Mouse (Mus musculus) liver, embryonic 14.5 days (tissue): ENCODE results near the gene Pklr. TPM values are rescaled to one million over a fixed set of nuclear protein-coding genes. Genes with fewer than 3 reads are reported as not detected.

Source experiments
- ATAC-seq: fragments of 200-750 bp; cut with Nextera tagmentation; 2 replicates; pipeline ENCODE4 v1.8.0; 2017; ENCODE audit warnings: moderate number of reproducible peaks, mild to moderate bottlenecking, moderate library complexity; ENCODE audit not compliant: insufficient read depth
- DNase-seq, 3 experiments: peaks; one replicate each; pipeline ENCODE4 v3.0.0-alpha.2; 2012 to 2013; ENCODE audit warnings: low read depth in 3 of 3, low spot score in 3 of 3
- H3K27ac ChIP-seq: fragments of 300-500 bp; sonication (generic); 2 replicates; pipeline ENCODE4 v1.5.1; 2014; ENCODE audit warnings: moderate library complexity, mild to moderate bottlenecking, control low read depth, inconsistent platforms
- H3K27me3 ChIP-seq: fragments of 300-500 bp; sonication (generic); 2 replicates; pipeline ENCODE4 v1.6.1; 2014; ENCODE audit warnings: mild to moderate bottlenecking, low read length, moderate library complexity; ENCODE audit not compliant: control insufficient read depth, insufficient read depth
- H3K36me3 ChIP-seq: fragments of 300-500 bp; sonication (generic); replicated peaks from 2 replicates; pipeline ENCODE4 v1.6.1; 2014; ENCODE audit warnings: low read depth; ENCODE audit not compliant: control insufficient read depth, insufficient read depth
- H3K4me1 ChIP-seq, 2 experiments: fragments of 200-500 bp in 1 of 2; fragments of 300-500 bp in 1 of 2; sonication (generic) in 1 of 2; replicated peaks; 2 replicates each; pipeline ENCODE4 v1.6.1; 2012 to 2014; ENCODE audit warnings: antibody characterized with exemption in 1 of 2, inconsistent platforms in 1 of 2, low read length in 1 of 2; ENCODE audit not compliant: control insufficient read depth in 2 of 2, insufficient read depth in 2 of 2
- H3K4me2 ChIP-seq: fragments of 300-500 bp; sonication (generic); 2 replicates; pipeline ENCODE4 v1.6.1; 2014; ENCODE audit warnings: low read depth, mild to moderate bottlenecking, control low read depth, moderate library complexity
- H3K4me3 ChIP-seq, 2 experiments: fragments of 200-500 bp in 1 of 2; fragments of 300-500 bp in 1 of 2; sonication (generic) in 1 of 2; 2 replicates each; pipeline ENCODE4 v1.5.1; 2012 to 2014; ENCODE audit warnings: low read depth in 2 of 2, low read length in 2 of 2, mild to moderate bottlenecking in 2 of 2, control low read depth in 1 of 2, inconsistent platforms in 1 of 2, moderate library complexity in 1 of 2; ENCODE audit not compliant: insufficient read depth in 1 of 2
- H3K9ac ChIP-seq: fragments of 300-500 bp; sonication (generic); replicated peaks from 2 replicates; pipeline ENCODE4 v1.6.1; 2014; ENCODE audit warnings: mild to moderate bottlenecking, control low read depth, moderate library complexity
- H3K9me3 ChIP-seq: fragments of 300-500 bp; sonication (generic); 2 replicates; pipeline ENCODE4 v1.6.1; 2016; ENCODE audit warnings: low read length, mixed read lengths; ENCODE audit not compliant: control insufficient read depth
- CTCF ChIP-seq: IDR thresholded peaks from 2 replicates; pipeline ENCODE4 v1.5.1; 2016; ENCODE audit warnings: antibody characterized with exemption, low read depth, control low read depth
- EP300 ChIP-seq: IDR thresholded peaks from 2 replicates; pipeline ENCODE4 v1.6.1; 2016; ENCODE audit warnings: antibody characterized with exemption, low read depth
- WGBS: fragments of 180-500 bp; shearing (Covaris S2); extraction: QIAGEN DNeasy Blood & Tissue Kit; methylation state at CpG from one replicate; pipeline ENCODE4 v1.1.7; 2014; ENCODE audit not compliant: insufficient replicate concordance; 5-methylcytosine and 5-hydroxymethylcytosine counted together
- polyA plus RNA-seq, 2 experiments: library from polyadenylated mRNA; depleted of rRNA in 1 of 2; stranded (reverse) in 1 of 2; unstranded in 1 of 2; fragments of >200 nt; fragmentation: Nextera tagmentation in 1 of 2; extraction: Ambion mirVana in 1 of 2; gene quantifications; 2 replicates each; pipeline versions ENCODE4 v1.2.1 to v1.2.3; 2012 to 2014

The Pklr gene
- polyA plus RNA-seq, 2 experiments = 79.8 to 143 TPM

DNA sequence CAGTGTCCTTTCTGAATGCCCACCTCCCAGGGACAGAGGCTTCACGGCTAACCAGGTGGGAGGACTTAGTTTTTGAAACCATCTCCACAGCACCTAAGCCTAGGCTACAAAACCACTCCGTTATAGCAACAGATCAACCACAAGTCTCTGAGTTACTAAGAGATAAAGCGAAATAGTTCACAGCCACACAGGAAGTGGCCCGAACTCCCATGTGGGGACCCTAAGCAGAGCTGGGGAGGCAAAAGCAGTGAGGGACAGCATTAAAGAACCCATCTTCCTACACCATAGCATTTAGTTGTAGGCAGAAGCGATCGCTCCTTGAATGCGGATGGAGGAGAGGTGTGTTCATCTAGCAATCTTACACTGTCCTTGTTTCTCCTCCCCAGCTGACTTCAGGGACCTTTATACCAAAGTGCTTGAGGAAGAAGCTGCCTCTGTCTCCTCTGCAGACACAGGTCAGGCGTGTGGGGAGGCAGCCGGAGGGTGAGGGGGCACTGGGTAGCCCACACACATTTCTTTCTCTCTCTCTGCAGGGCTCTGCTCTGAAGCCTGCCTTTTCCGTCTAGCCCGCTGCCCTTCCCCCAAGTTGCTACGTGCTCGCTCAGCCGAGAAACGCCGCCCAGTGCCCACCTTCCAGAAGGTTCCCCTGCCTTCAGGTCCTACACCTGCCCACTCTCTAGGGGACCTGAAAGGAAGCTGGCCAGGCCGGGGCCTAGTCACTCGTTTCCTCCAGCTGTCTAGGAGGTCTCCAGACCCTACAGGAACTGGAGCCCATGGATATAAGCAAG is 51.9 kb downstream of the Pklr start:
- Histone ChIP-seq H3K9me3 (no peaks in the 10 kb centered on the region), H3K27me3 (no peaks in the 10 kb centered on the region), H3K9ac (no peak overlapping the region), H3K4me3 (no peak overlapping the region), H3K4me2 (no peak overlapping the region), H3K36me3 (no peaks in the 10 kb centered on the region), H3K4me1 (0 out of 4 replicates have a peak, but pooled peaks cover 0 to 2% of the 10 kb centered on the region in 2 experiments), H3K27ac (no peak overlapping the region)
- DNase-seq (no peak), ATAC-seq (no peak)
- 56% methylated on average over 18 of the region's 18 CpGs for WGBS
- TF ChIP-seq CTCF (no peak), EP300 (no peak)

DNA sequence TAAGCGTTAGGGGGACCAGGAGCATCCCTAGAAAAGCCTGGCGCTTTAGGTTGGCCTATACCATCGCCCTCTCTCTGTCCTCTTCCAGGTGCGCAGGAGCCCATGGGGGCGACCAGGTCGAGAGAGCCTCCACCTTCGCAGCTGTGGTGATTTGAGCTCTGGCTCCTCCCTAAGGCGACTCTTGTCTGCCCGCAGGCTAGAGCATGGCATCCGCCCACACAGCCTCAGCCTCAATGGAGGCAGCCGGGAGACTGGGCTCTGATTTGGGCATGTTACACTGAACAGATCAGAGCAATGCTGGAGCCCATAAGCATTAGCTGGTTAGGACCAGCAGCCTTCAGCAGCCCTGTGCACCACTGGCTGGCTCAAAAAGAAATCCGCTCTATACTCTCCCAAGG is 52.5 kb downstream of the Pklr start:
- no peak overlapping the region for H3K4me3 ChIP-seq
- TF ChIP-seq EP300 = no peak
- TF ChIP-seq CTCF = no peak
- no peak for DNase-seq

DNA sequence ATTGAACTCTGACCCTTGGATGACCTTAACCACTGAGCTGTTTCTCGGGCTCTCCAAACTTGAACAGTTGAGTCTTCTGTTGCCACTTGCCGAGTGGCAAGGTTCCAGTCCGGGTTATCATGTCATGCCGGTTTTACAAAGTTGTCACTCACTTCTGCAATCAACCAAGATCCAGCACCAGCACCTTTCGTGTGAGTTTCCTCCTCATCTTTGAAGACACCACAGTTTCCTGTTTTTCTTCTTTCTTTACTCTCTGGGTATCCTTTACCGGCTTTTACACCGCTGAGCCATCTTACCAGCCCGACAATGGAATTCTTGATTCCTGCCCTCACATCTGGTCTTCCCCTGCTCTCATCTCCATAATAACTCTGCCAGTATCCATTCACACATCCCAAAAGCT is 54.5 kb downstream of the Pklr start:
- Histone ChIP-seq H3K27ac (no peak overlapping the region), H3K27me3 (no peaks in the 10 kb centered on the region), H3K9me3 (no peaks in the 10 kb centered on the region), H3K36me3 (no peaks in the 10 kb centered on the region), H3K4me1 (peaks cover 0 to 2% of the 10 kb centered on the region in 2 experiments; a peak in 2 of 4 replicates), H3K4me2 (no peak overlapping the region), H3K9ac (no peak overlapping the region), H3K4me3 (no peak overlapping the region)
- WGBS = 14% methylated on average over 8 of the region's 8 CpGs
- no peak for TF ChIP-seq CTCF
- TF ChIP-seq EP300 = no peak
- ATAC-seq (no peak), DNase-seq (no peak)

More for the DNA sequence above, 52.5 kb downstream of the Pklr start:
- H3K36me3 ChIP-seq = no peaks in the 10 kb centered on the region
- no peaks in the 10 kb centered on the region for H3K27me3 ChIP-seq
- 0 out of 4 replicates have a peak, but pooled peaks cover 0 to 2% of the 10 kb centered on the region in 2 experiments for H3K4me1 ChIP-seq
- no peak for ATAC-seq
- 72% methylated on average over 12 of the region's 12 CpGs for WGBS
- H3K9me3 ChIP-seq = no peaks in the 10 kb centered on the region
- H3K9ac ChIP-seq = no peak overlapping the region
- no peak overlapping the region for H3K4me2 ChIP-seq
- no peak overlapping the region for H3K27ac ChIP-seq

DNA sequence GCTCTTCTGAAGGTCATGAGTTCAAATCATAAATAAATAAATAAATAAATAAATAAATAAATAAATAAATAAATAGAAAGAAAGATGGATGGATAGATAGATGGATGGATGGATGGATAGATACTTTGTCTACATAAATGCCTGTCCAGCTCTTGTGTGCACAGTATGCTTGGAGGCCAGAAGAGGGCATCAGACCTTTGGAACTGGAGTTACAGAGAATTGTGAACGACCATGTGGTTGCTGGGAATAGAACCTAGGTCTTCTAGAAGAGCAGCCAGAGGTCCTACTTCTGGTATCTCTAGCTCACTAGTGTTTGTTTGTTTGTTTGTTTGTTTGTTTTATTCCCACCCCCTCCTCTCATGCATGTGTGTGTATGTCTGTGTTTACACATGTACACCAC is 57.4 kb downstream of the Pklr start:
- DNase-seq (no peak), ATAC-seq (no peak)

DNA sequence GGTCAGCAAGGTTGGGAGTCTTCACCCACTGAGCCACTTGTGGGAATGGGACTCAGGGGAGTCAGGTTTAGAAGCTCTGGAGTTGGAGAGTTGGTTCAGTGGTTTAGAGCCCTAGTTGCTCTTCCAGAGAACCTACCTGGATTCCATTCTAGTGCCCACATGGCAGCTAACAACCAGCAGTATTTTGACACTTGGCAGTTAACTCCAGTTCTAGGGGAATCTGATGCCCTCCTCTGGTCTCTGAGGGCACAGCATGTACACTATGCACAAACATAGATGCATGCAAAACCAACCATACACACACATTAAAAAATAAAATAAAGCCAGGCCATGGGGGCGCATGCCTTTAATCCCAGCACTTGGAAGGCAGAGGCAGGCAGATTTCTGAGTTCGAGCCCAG is 57.9 kb downstream of the Pklr start:
- Histone ChIP-seq H3K27ac (no peak overlapping the region), H3K4me3 (no peak overlapping the region), H3K9ac (no peak overlapping the region), H3K27me3 (no peaks in the 10 kb centered on the region), H3K36me3 (no peaks in the 10 kb centered on the region), H3K4me1 (peaks cover 6 to 13% of the 10 kb centered on the region in 2 experiments), H3K9me3 (no peaks in the 10 kb centered on the region), H3K4me2 (no peak overlapping the region)
- 62% methylated on average over 2 of the region's 2 CpGs for WGBS
- ATAC-seq (no peak), DNase-seq (no peak)
- TF ChIP-seq CTCF = peak; percentile 43
- no peak for TF ChIP-seq EP300

More for the DNA sequence above, 57.4 kb downstream of the Pklr start:
- Histone ChIP-seq H3K9ac (no peak overlapping the region), H3K4me1 (peaks cover 6 to 13% of the 10 kb centered on the region in 2 experiments), H3K27me3 (no peaks in the 10 kb centered on the region), H3K4me3 (no peak overlapping the region), H3K9me3 (no peaks in the 10 kb centered on the region), H3K27ac (no peak overlapping the region), H3K36me3 (no peaks in the 10 kb centered on the region), H3K4me2 (no peak overlapping the region)
- WGBS = 21% methylated on average over 1 of the region's 1 CpGs
- TF ChIP-seq EP300 = no peak
- TF ChIP-seq CTCF = peak; percentile 17; the same call in 1 of the 2 replicates

Other genes starting within 250 kb of the Pklr start
- gene Msto1, start 222.1 kb upstream of the Pklr start, polyA plus RNA-seq (2012; rRNA removed) = 9.7 and 10.4 TPM in 2 replicates
- 12.0 and 13.1 TPM in 2 replicates for gene Msto1, start 222.1 kb upstream of the Pklr start, polyA plus RNA-seq (2014; fragmentation: Nextera tagmentation; extraction: Ambion mirVana)
- 2.3 and 3.2 TPM in 2 replicates for gene Ash1l, start 185.5 kb upstream of the Pklr start, polyA plus RNA-seq (2012; rRNA removed)
- 3.6 TPM in 2 replicates for gene Ash1l, start 185.5 kb upstream of the Pklr start, polyA plus RNA-seq (2014; fragmentation: Nextera tagmentation; extraction: Ambion mirVana)
- 26.0 and 55.2 TPM in 2 replicates for gene Dap3, start 185.0 kb upstream of the Pklr start, polyA plus RNA-seq (2012; rRNA removed)
- 102 and 114 TPM in 2 replicates for gene Dap3, start 185.0 kb upstream of the Pklr start, polyA plus RNA-seq (2014; fragmentation: Nextera tagmentation; extraction: Ambion mirVana)
- 4.1 and 5.2 TPM in 2 replicates for gene Rusc1, start 42.8 kb upstream of the Pklr start, polyA plus RNA-seq (2012; rRNA removed)
- 2.6 and 3.2 TPM in 2 replicates for gene Rusc1, start 42.8 kb upstream of the Pklr start, polyA plus RNA-seq (2014; fragmentation: Nextera tagmentation; extraction: Ambion mirVana)
- gene Gm43738, start 35.0 kb upstream of the Pklr start, polyA plus RNA-seq (2012; rRNA removed) = 0.02 TPM in 1 of 2 replicates, not detected in the other
- 0.04 TPM in 1 of 2 replicates, not detected in the other for gene Gm43738, start 35.0 kb upstream of the Pklr start, polyA plus RNA-seq (2014; fragmentation: Nextera tagmentation; extraction: Ambion mirVana)
- 126 and 131 TPM in 2 replicates for gene Fdps, start 34.2 kb upstream of the Pklr start, polyA plus RNA-seq (2012; rRNA removed)
- 238 and 251 TPM in 2 replicates for gene Fdps, start 34.2 kb upstream of the Pklr start, polyA plus RNA-seq (2014; fragmentation: Nextera tagmentation; extraction: Ambion mirVana)
- 0.23 and 0.31 TPM in 2 replicates for gene Hcn3, start 24.1 kb downstream of the Pklr start, polyA plus RNA-seq (2012; rRNA removed)
- 0.55 and 0.56 TPM in 2 replicates for gene Hcn3, start 24.1 kb downstream of the Pklr start, polyA plus RNA-seq (2014; fragmentation: Nextera tagmentation; extraction: Ambion mirVana)
- 26.1 and 28.8 TPM in 2 replicates for gene Clk2, start 28.7 kb downstream of the Pklr start, polyA plus RNA-seq (2012; rRNA removed)
- 6.7 and 7.2 TPM in 2 replicates for gene Clk2, start 28.7 kb downstream of the Pklr start, polyA plus RNA-seq (2014; fragmentation: Nextera tagmentation; extraction: Ambion mirVana)
- 35.3 and 46.3 TPM in 2 replicates for gene Scamp3, start 41.3 kb downstream of the Pklr start, polyA plus RNA-seq (2012; rRNA removed)
- 41.0 and 44.2 TPM in 2 replicates for gene Scamp3, start 41.3 kb downstream of the Pklr start, polyA plus RNA-seq (2014; fragmentation: Nextera tagmentation; extraction: Ambion mirVana)
- gene Fam189b, start 47.0 kb downstream of the Pklr start, polyA plus RNA-seq (2012; rRNA removed) = 3.6 and 3.9 TPM in 2 replicates
- gene Fam189b, start 47.0 kb downstream of the Pklr start, polyA plus RNA-seq (2014; fragmentation: Nextera tagmentation; extraction: Ambion mirVana) = 1.7 and 2.6 TPM in 2 replicates
- 16.5 and 19.9 TPM in 2 replicates for gene Gba, start 66.8 kb downstream of the Pklr start, polyA plus RNA-seq (2012; rRNA removed)
- 20.7 and 21.2 TPM in 2 replicates for gene Gba, start 66.8 kb downstream of the Pklr start, polyA plus RNA-seq (2014; fragmentation: Nextera tagmentation; extraction: Ambion mirVana)
- 0.96 and 1.7 TPM in 2 replicates for gene Thbs3, start 79.0 kb downstream of the Pklr start, polyA plus RNA-seq (2012; rRNA removed)
- gene Thbs3, start 79.0 kb downstream of the Pklr start, polyA plus RNA-seq (2014; fragmentation: Nextera tagmentation; extraction: Ambion mirVana) = 0.44 and 0.79 TPM in 2 replicates
- gene Mtx1, start 90.9 kb downstream of the Pklr start, polyA plus RNA-seq (2012; rRNA removed) = 71.7 and 83.2 TPM in 2 replicates
- gene Mtx1, start 90.9 kb downstream of the Pklr start, polyA plus RNA-seq (2014; fragmentation: Nextera tagmentation; extraction: Ambion mirVana) = 101 TPM in 2 replicates
- gene Muc1, start 92.9 kb downstream of the Pklr start, polyA plus RNA-seq (2012; rRNA removed) = 0.02 and 0.18 TPM in 2 replicates
- gene Muc1, start 92.9 kb downstream of the Pklr start, polyA plus RNA-seq (2014; fragmentation: Nextera tagmentation; extraction: Ambion mirVana) = 0.08 and 0.11 TPM in 2 replicates
- gene Krtcap2, start 109.8 kb downstream of the Pklr start, polyA plus RNA-seq (2012; rRNA removed) = 26.3 and 26.4 TPM in 2 replicates
- gene Krtcap2, start 109.8 kb downstream of the Pklr start, polyA plus RNA-seq (2014; fragmentation: Nextera tagmentation; extraction: Ambion mirVana) = 117 and 138 TPM in 2 replicates
- gene Trim46, start 110.2 kb downstream of the Pklr start, polyA plus RNA-seq (2012; rRNA removed) = 0.29 and 0.41 TPM in 2 replicates
- 0.05 TPM in 1 of 2 replicates, not detected in the other for gene Trim46, start 110.2 kb downstream of the Pklr start, polyA plus RNA-seq (2014; fragmentation: Nextera tagmentation; extraction: Ambion mirVana)
- gene Dpm3, start 123.2 kb downstream of the Pklr start, polyA plus RNA-seq (2012; rRNA removed) = 89.7 and 115 TPM in 2 replicates
- gene Dpm3, start 123.2 kb downstream of the Pklr start, polyA plus RNA-seq (2014; fragmentation: Nextera tagmentation; extraction: Ambion mirVana) = 64.3 and 65.8 TPM in 2 replicates
- gene Slc50a1, start 134.4 kb downstream of the Pklr start, polyA plus RNA-seq (2012; rRNA removed) = 16.5 and 21.8 TPM in 2 replicates
- 17.3 and 18.7 TPM in 2 replicates for gene Slc50a1, start 134.4 kb downstream of the Pklr start, polyA plus RNA-seq (2014; fragmentation: Nextera tagmentation; extraction: Ambion mirVana)
- gene Efna1, start 145.0 kb downstream of the Pklr start, polyA plus RNA-seq (2012; rRNA removed) = 3.6 and 3.7 TPM in 2 replicates
- gene Efna1, start 145.0 kb downstream of the Pklr start, polyA plus RNA-seq (2014; fragmentation: Nextera tagmentation; extraction: Ambion mirVana) = 2.9 TPM in 2 replicates
- 0.06 and 0.13 TPM in 2 replicates for gene Efna3, start 186.8 kb downstream of the Pklr start, polyA plus RNA-seq (2012; rRNA removed)
- gene Efna3, start 186.8 kb downstream of the Pklr start, polyA plus RNA-seq (2014; fragmentation: Nextera tagmentation; extraction: Ambion mirVana) = 0.05 and 0.08 TPM in 2 replicates
- 0.81 and 0.92 TPM in 2 replicates for gene Efna4, start 201.9 kb downstream of the Pklr start, polyA plus RNA-seq (2012; rRNA removed)
- gene Efna4, start 201.9 kb downstream of the Pklr start, polyA plus RNA-seq (2014; fragmentation: Nextera tagmentation; extraction: Ambion mirVana) = 0.62 and 0.78 TPM in 2 replicates
- gene Adam15, start 213.9 kb downstream of the Pklr start, polyA plus RNA-seq (2012; rRNA removed) = 6.2 TPM in 2 replicates
- gene Adam15, start 213.9 kb downstream of the Pklr start, polyA plus RNA-seq (2014; fragmentation: Nextera tagmentation; extraction: Ambion mirVana) = 4.0 and 4.9 TPM in 2 replicates
- 0.02 and 0.03 TPM in 2 replicates for gene Dcst2, start 225.8 kb downstream of the Pklr start, polyA plus RNA-seq (2012; rRNA removed)
- gene Dcst2, start 225.8 kb downstream of the Pklr start, polyA plus RNA-seq (2014; fragmentation: Nextera tagmentation; extraction: Ambion mirVana) = 0.04 TPM in 1 of 2 replicates, not detected in the other
- 0.03 TPM in 1 of 2 replicates, not detected in the other for gene Dcst1, start 229.1 kb downstream of the Pklr start, polyA plus RNA-seq (2012; rRNA removed)
- gene Dcst1, start 229.1 kb downstream of the Pklr start, polyA plus RNA-seq (2014; fragmentation: Nextera tagmentation; extraction: Ambion mirVana) = not detected in 2 replicates